Mouse (Mus musculus): ENCODE data around the gene 2010111I01Rik. TPM values are rescaled to one million over a fixed set of nuclear protein-coding genes. Genes with fewer than 3 reads are reported as not detected.

Gene 2010111I01Rik
- total and polyA plus RNA-seq, 2 experiments = 40.8 to 78.1 TPM

DNA sequence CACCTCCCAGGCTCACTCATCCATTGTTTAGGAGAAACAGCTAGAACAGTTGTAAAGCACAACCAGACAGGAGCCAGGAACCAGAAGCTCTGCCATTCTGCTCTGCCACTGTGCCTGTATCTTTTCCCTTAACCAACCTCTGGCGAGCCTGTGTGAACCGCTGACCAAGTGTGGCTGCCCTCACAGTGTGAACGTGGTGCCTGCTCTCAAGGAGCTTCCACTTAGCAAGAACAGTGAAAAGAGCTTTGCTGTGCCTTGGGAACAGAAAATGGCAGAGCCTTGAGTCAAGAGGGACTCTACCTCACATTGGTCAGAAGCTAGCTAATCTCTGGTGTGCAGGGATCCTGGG is 207.4 kb downstream of the 2010111I01Rik start:
- no peaks in the 10 kb centered on the region for H3K36me3 ChIP-seq (ENCODE audit: control insufficient read depth, insufficient read depth, low read length)
- H3K79me2 ChIP-seq (ENCODE audit: control insufficient read depth, insufficient read depth, low read length) = no peaks in the 10 kb centered on the region
- WGBS = 97% methylated on average over 3 of the region's 3 CpGs
- DNase-seq (ENCODE audit: extremely low read depth, low read depth, low spot score) = no peak
- no peak overlapping the region for H3K27ac ChIP-seq (replicated peaks; ENCODE audit: insufficient read depth, low read depth, low read length)
- H3K4me1 ChIP-seq (ENCODE audit: control insufficient read depth, insufficient read depth, low read length) = no peaks in the 10 kb centered on the region; the same call in 1 of the 2 replicates
- no peak overlapping the region for H3K4me3 ChIP-seq (ENCODE audit: insufficient read depth, low read depth, low read length)
- no peak overlapping the region for H3K9ac ChIP-seq (ENCODE audit: low read depth, low read length)
- no peak for TF ChIP-seq POLR2A (IDR thresholded peaks at IDR 0.05; ENCODE audit: extremely low read depth, insufficient read depth, low read length)
- TF ChIP-seq CTCF (IDR thresholded peaks at IDR 0.05; ENCODE audit: low read depth, low read length) = no peak
- no peaks in the 10 kb centered on the region for H3K27me3 ChIP-seq (ENCODE audit: control insufficient read depth, insufficient read depth, low read length)

DNA sequence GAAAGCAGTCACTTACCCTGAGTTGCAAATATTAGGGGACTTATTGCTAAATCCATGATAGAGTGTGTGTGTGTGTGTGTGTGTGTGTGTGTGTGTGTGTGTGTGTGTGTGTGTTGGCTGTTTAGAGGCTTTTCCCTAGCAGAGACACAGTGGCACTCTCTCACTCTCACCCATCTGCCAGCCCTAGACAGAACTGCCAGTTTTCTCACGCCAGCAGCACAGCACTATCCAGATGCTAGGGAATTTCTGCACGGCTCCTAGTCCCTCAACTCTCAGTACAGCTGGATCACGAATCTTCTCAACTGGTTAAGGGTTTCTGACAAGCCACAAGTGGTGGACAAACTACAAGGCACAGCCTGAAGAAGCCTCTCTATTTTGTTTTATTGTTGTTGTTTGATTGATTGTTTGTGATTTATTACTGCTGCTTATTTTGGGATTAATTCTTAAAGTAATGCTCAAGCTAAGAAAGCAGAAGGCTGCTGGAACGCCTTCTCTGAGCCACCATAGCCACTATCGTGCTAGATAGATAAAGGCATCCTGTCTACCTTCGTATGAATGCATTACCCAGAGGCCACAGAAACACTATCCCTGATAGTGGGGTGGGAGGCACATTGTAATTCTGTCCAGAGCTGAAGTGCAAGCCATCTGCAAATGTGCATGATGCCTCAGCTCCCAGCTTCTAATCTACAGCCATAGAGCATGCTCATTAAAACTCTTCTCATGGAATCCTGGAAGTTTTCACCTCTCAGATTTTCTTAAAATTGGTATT is 209.7 kb downstream of the 2010111I01Rik start:
- no peak overlapping the region for H3K4me3 ChIP-seq (ENCODE audit: insufficient read depth, low read depth, low read length)
- no peaks in the 10 kb centered on the region; the same call in 1 of the 2 replicates for H3K4me1 ChIP-seq (ENCODE audit: control insufficient read depth, insufficient read depth, low read length)
- no peaks in the 10 kb centered on the region for H3K36me3 ChIP-seq (ENCODE audit: control insufficient read depth, insufficient read depth, low read length)
- 87% methylated on average over 6 of the region's 6 CpGs for WGBS
- no peak for DNase-seq (ENCODE audit: extremely low read depth, low read depth, low spot score)
- TF ChIP-seq POLR2A (IDR thresholded peaks at IDR 0.05; ENCODE audit: extremely low read depth, insufficient read depth, low read length) = no peak
- no peak for TF ChIP-seq CTCF (IDR thresholded peaks at IDR 0.05; ENCODE audit: low read depth, low read length)
- no peak overlapping the region for H3K9ac ChIP-seq (ENCODE audit: low read depth, low read length)
- H3K27ac ChIP-seq (replicated peaks; ENCODE audit: insufficient read depth, low read depth, low read length) = no peak overlapping the region
- H3K79me2 ChIP-seq (ENCODE audit: control insufficient read depth, insufficient read depth, low read length) = no peaks in the 10 kb centered on the region
- no peaks in the 10 kb centered on the region for H3K27me3 ChIP-seq (ENCODE audit: control insufficient read depth, insufficient read depth, low read length)

DNA sequence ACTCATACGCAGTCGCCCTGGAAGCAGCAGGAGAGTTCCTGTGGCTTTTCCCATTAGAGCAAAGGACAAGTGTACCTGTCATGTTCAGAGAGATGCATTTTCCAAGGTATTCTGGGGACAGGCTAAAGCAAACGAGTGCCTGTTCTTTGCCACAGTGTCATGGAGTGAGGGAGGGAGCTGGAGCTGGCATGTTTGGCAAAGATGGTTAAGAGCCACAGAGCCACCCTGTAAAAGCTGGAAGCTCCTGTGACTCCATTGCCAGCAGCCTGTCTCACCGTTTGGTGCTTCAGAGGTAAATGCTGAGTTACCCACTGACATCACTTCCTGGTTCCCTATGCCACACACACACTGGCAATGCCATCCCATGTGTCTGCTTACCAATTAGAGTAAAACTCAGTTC is 211.4 kb downstream of the 2010111I01Rik start:
- Histone ChIP-seq H3K79me2 (ENCODE audit: control insufficient read depth, insufficient read depth, low read length) (no peaks in the 10 kb centered on the region), H3K4me1 (ENCODE audit: control insufficient read depth, insufficient read depth, low read length) (no peaks in the 10 kb centered on the region; the same call in 1 of the 2 replicates), H3K27ac (replicated peaks; ENCODE audit: insufficient read depth, low read depth, low read length) (no peak overlapping the region), H3K9ac (ENCODE audit: low read depth, low read length) (no peak overlapping the region), H3K36me3 (ENCODE audit: control insufficient read depth, insufficient read depth, low read length) (no peaks in the 10 kb centered on the region), H3K27me3 (ENCODE audit: control insufficient read depth, insufficient read depth, low read length) (no peaks in the 10 kb centered on the region), H3K4me3 (ENCODE audit: insufficient read depth, low read depth, low read length) (no peak overlapping the region)
- TF ChIP-seq POLR2A (IDR thresholded peaks at IDR 0.05; ENCODE audit: extremely low read depth, insufficient read depth, low read length) = no peak
- TF ChIP-seq CTCF (IDR thresholded peaks at IDR 0.05; ENCODE audit: low read depth, low read length) = no peak
- WGBS = 72% methylated on average over 4 of the region's 4 CpGs
- DNase-seq (ENCODE audit: extremely low read depth, low read depth, low spot score) = no peak

DNA sequence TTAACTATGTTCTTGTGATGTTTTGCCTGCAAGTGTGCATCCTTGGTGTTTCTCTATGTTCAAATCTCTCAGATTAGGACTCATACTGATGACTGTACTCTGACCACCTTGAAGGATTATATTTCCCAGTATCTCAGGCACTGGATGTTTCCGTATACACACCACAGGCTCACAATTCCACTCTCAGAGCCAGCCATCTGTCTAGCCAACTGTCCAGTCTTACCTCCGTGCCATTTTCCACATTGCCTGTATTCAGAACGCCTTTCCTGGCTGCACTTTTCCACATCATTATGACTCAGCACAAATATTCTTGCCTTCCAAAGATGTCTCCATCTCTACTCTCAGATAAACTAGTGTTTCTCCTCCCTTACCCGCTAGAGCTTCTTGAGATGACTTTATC is 212.5 kb downstream of the 2010111I01Rik start:
- Histone ChIP-seq H3K36me3 (ENCODE audit: control insufficient read depth, insufficient read depth, low read length) (no peaks in the 10 kb centered on the region), H3K4me3 (ENCODE audit: insufficient read depth, low read depth, low read length) (no peak overlapping the region), H3K27me3 (ENCODE audit: control insufficient read depth, insufficient read depth, low read length) (no peaks in the 10 kb centered on the region), H3K79me2 (ENCODE audit: control insufficient read depth, insufficient read depth, low read length) (no peaks in the 10 kb centered on the region), H3K27ac (replicated peaks; ENCODE audit: insufficient read depth, low read depth, low read length) (no peak overlapping the region), H3K9ac (ENCODE audit: low read depth, low read length) (no peak overlapping the region), H3K4me1 (ENCODE audit: control insufficient read depth, insufficient read depth, low read length) (no peaks in the 10 kb centered on the region; the same call in 1 of the 2 replicates)
- WGBS = 91% methylated on average over 4 of the region's 4 CpGs
- TF ChIP-seq CTCF (IDR thresholded peaks at IDR 0.05; ENCODE audit: low read depth, low read length) (no peak), POLR2A (IDR thresholded peaks at IDR 0.05; ENCODE audit: extremely low read depth, insufficient read depth, low read length) (no peak)
- no peak for DNase-seq (ENCODE audit: extremely low read depth, low read depth, low spot score)

DNA sequence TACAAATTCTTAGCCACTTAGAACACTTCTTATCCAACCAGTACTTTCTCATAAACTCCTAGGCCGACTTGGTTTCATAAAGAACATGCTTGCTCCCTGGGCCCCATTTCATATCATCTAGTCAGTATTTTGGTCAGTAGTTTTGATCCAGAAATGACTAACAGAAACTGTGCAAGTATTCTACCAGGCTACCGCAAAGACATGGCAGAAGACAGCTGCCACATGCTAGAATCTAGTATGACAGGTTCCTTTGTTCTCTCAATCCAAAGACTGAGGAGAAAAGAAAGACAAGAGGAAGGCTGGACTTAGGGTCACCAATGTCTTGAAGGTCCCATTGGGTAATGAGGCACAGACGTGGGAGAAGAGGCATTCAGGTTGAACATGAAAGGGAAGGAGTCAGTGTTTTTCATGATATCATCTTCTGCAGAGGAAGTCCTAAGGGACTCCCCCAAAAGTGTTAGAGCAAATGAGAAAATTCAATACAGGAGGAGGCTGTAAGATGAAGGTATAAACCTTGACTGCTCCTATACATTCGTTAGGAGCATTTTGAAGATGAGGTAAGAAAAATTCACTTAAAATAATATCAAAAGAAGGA is 216.0 kb downstream of the 2010111I01Rik start:
- no peak overlapping the region for H3K9ac ChIP-seq (ENCODE audit: low read depth, low read length)
- H3K27ac ChIP-seq (replicated peaks; ENCODE audit: insufficient read depth, low read depth, low read length) = no peak overlapping the region
- no peaks in the 10 kb centered on the region for H3K79me2 ChIP-seq (ENCODE audit: control insufficient read depth, insufficient read depth, low read length)
- TF ChIP-seq CTCF (IDR thresholded peaks at IDR 0.05; ENCODE audit: low read depth, low read length) (no peak), POLR2A (IDR thresholded peaks at IDR 0.05; ENCODE audit: extremely low read depth, insufficient read depth, low read length) (no peak)
- DNase-seq (ENCODE audit: extremely low read depth, low read depth, low spot score) = no peak
- no peak overlapping the region for H3K4me3 ChIP-seq (ENCODE audit: insufficient read depth, low read depth, low read length)
- no peaks in the 10 kb centered on the region; the same call in 1 of the 2 replicates for H3K4me1 ChIP-seq (ENCODE audit: control insufficient read depth, insufficient read depth, low read length)
- no peaks in the 10 kb centered on the region for H3K36me3 ChIP-seq (ENCODE audit: control insufficient read depth, insufficient read depth, low read length)
- WGBS = 93% methylated on average over 4 of the region's 4 CpGs
- H3K27me3 ChIP-seq (ENCODE audit: control insufficient read depth, insufficient read depth, low read length) = no peaks in the 10 kb centered on the region

DNA sequence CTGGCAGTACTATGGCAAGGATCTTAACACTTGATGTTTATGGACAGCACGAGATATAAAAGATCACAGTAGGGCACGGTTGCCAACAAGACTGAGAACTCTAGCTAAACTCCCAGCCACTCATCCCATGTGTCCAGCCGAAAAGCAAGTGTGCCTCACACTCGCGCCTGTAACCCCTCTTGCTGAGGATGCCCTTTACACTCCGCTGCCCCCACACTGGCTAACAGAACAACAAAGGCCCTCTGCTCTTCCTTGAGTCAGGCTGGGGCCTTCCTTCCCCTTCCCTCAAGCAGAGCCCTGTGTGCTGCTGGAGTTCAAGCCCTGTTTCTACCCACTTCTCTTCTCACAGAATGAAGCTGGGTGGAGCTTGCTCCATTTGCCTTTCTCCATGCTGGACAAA is 220.3 kb downstream of the 2010111I01Rik start:
- no peaks in the 10 kb centered on the region for H3K36me3 ChIP-seq (ENCODE audit: control insufficient read depth, insufficient read depth, low read length)
- TF ChIP-seq CTCF (IDR thresholded peaks at IDR 0.05; ENCODE audit: low read depth, low read length) = no peak
- TF ChIP-seq POLR2A (IDR thresholded peaks at IDR 0.05; ENCODE audit: extremely low read depth, insufficient read depth, low read length) = no peak
- 96% methylated on average over 6 of the region's 6 CpGs for WGBS
- H3K4me3 ChIP-seq (ENCODE audit: insufficient read depth, low read depth, low read length) = no peak overlapping the region
- no peaks in the 10 kb centered on the region for H3K27me3 ChIP-seq (ENCODE audit: control insufficient read depth, insufficient read depth, low read length)
- H3K9ac ChIP-seq (ENCODE audit: low read depth, low read length) = no peak overlapping the region
- DNase-seq (ENCODE audit: extremely low read depth, low read depth, low spot score) = no peak
- H3K4me1 ChIP-seq (ENCODE audit: control insufficient read depth, insufficient read depth, low read length) = no peaks in the 10 kb centered on the region; the same call in none of the 2 replicates
- H3K79me2 ChIP-seq (ENCODE audit: control insufficient read depth, insufficient read depth, low read length) = no peaks in the 10 kb centered on the region
- H3K27ac ChIP-seq (replicated peaks; ENCODE audit: insufficient read depth, low read depth, low read length) = no peak overlapping the region
